Mouse (Mus musculus) kidney, adult 2 months (tissue): ENCODE measurements around the gene Insr.

ENCODE experiments used
- CTCF ChIP-seq: fragments of 200-500 bp; conservative IDR thresholded peaks from 2 replicates; pipeline ENCODE4 v1.5.1; 2011; ENCODE audit warnings: low read depth, mild to moderate bottlenecking, control low read depth, low read length, moderate library complexity, mixed read lengths; ENCODE audit not compliant: insufficient read depth, insufficient read length
- POLR2A ChIP-seq: fragments of 200-500 bp; IDR thresholded peaks from one replicate; pipeline ENCODE4 v1.6.1; 2011; ENCODE audit warnings: low read depth, low read length, control low read depth

DNA sequence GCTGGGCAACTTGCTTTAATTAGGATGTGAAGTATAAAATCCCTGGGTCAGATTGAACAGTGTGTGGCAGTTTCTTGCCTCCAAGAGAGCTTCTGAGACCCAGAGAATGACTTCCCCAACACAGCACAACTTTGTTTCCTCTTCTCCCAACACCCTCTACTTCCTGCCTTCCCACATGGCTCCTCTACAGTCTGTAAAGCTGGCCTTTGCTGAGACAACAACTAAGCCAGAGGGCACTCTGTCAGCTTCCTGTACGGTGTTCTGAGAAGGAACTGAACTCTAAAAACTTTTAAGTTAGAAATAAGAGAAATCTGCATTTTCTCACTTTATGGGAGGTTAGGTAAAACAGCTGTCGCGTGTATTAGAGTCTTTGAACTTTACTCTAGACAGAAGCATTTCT is 34.4 kb upstream of the Insr start:
- TF ChIP-seq POLR2A (no peak), CTCF (no peak)
